Mouse (Mus musculus) embryonic facial prominence, embryonic 14.5 days (tissue): ENCODE results near the gene Tmc3. TPM values are rescaled to one million over a fixed set of nuclear protein-coding genes. Genes with fewer than 3 reads are reported as not detected.

ENCODE experiments used
- ATAC-seq: fragments of 200-750 bp; cut with Nextera tagmentation; 2 replicates; pipeline ENCODE4 v1.8.0; 2017; ENCODE audit warnings: low read depth, moderate number of reproducible peaks, moderate TSS enrichment
- DNase-seq: peaks from one replicate; pipeline ENCODE4 v3.0.0-alpha.2; 2015; ENCODE audit warnings: low spot score
- H3K27ac ChIP-seq: fragments of 300-500 bp; sonication (generic); replicated peaks from 2 replicates; pipeline ENCODE4 v1.5.1; 2014; ENCODE audit warnings: low read depth, mild to moderate bottlenecking, low read length, moderate library complexity
- H3K27me3 ChIP-seq: fragments of 300-500 bp; sonication (generic); replicated peaks from 2 replicates; pipeline ENCODE4 v1.6.1; 2014; ENCODE audit warnings: low read length; ENCODE audit not compliant: control insufficient read depth, insufficient read depth
- H3K36me3 ChIP-seq: fragments of 300-500 bp; sonication (generic); 2 replicates; pipeline ENCODE4 v1.6.1; 2014; ENCODE audit warnings: low read length, mixed read lengths; ENCODE audit not compliant: control insufficient read depth, insufficient read depth
- H3K4me1 ChIP-seq: fragments of 300-500 bp; sonication (generic); 2 replicates; pipeline ENCODE4 v1.6.1; 2014; ENCODE audit warnings: antibody characterized with exemption, low read length; ENCODE audit not compliant: control insufficient read depth, insufficient read depth
- H3K4me2 ChIP-seq: fragments of 300-500 bp; sonication (generic); 2 replicates; pipeline ENCODE4 v1.6.1; 2014; ENCODE audit warnings: low read depth, mild to moderate bottlenecking, low read length, moderate library complexity, mixed read lengths
- H3K4me3 ChIP-seq: fragments of 300-500 bp; sonication (generic); 2 replicates; pipeline ENCODE4 v1.5.1; 2014; ENCODE audit warnings: low read depth, mild to moderate bottlenecking, low read length
- H3K9ac ChIP-seq: fragments of 300-500 bp; sonication (generic); 2 replicates; pipeline ENCODE4 v1.6.1; 2014; ENCODE audit warnings: low read depth, mild to moderate bottlenecking, low read length, moderate library complexity, mixed read lengths
- H3K9me3 ChIP-seq: fragments of 300-500 bp; sonication (generic); 2 replicates; pipeline ENCODE4 v1.6.1; 2016; ENCODE audit warnings: low read length; ENCODE audit not compliant: control insufficient read depth
- WGBS: fragments of 180-500 bp; shearing (Covaris S2); extraction: QIAGEN DNeasy Blood & Tissue Kit; methylation state at CpG from one replicate; pipeline ENCODE4 v1.1.7; 2014; 5-methylcytosine and 5-hydroxymethylcytosine counted together
- polyA plus RNA-seq: library from polyadenylated mRNA; unstranded; fragments of >200 nt; fragmentation: Nextera tagmentation; extraction: Ambion mirVana; gene quantifications from 2 replicates; pipeline ENCODE4 v1.2.1, GENCODE M21; 2014

Tmc3 gene
- polyA plus RNA-seq, 1 experiment from 2014 or later, result 0.99 TPM

- no peak for ATAC-seq
- WGBS, result 95% methylated on average over 3 of the region's 3 CpGs
- Histone ChIP-seq H3K27me3 (no peaks in the 10 kb centered on the region), H3K27ac (no peak overlapping the region), H3K4me1 (no peaks in the 10 kb centered on the region), H3K9ac (no peak overlapping the region), H3K36me3 (no peaks in the 10 kb centered on the region), H3K4me3 (no peak overlapping the region), H3K4me2 (no peak overlapping the region), H3K9me3 (no peaks in the 10 kb centered on the region)
- DNase-seq, result no peak
Observed at GRCm38 (mm10) chr7:83661763-83662162, 77.0 kb downstream of the Tmc3 start.

DNA sequence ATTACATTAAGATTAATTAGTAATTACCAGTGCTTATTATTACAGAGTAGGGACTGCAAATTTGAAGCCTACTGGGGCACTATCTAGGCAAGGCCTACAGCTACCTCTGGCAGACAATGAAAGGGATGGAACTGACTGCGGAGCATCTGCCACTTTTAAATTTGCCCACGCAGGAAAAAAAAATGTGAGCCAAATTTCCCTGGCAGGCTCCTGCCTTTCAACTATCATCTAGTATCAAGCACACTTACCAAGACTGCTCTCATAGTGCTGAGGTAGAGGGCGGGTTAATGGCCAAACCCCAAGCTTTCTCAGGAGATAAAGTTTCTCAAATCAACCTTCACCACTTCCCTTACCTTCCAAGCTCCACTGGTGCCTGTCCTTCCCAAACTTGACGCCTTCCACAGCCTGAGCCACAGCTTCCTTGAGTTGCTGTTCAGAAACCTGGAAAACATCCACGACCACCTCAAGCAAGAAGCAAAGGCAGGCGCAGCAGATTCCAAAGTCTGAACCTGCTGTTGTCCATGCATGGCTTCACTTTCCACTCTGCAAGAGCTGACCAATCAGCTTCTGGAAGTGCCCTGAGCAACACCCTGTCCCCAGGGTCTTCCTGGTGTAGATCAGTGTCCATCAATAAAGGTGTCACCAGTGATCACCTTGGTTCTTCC, 78.1 kb downstream of the Tmc3 start:
- 82% methylated on average over 6 of the region's 6 CpGs for WGBS
- no peak overlapping the region for H3K9ac ChIP-seq
- H3K4me1 ChIP-seq, result no peaks in the 10 kb centered on the region
- H3K27ac ChIP-seq, result no peak overlapping the region
- H3K36me3 ChIP-seq, result no peaks in the 10 kb centered on the region
- ATAC-seq (no peak), DNase-seq (no peak)
- no peaks in the 10 kb centered on the region for H3K9me3 ChIP-seq
- no peaks in the 10 kb centered on the region for H3K27me3 ChIP-seq
- H3K4me3 ChIP-seq, result no peak overlapping the region
- H3K4me2 ChIP-seq, result no peak overlapping the region

DNA sequence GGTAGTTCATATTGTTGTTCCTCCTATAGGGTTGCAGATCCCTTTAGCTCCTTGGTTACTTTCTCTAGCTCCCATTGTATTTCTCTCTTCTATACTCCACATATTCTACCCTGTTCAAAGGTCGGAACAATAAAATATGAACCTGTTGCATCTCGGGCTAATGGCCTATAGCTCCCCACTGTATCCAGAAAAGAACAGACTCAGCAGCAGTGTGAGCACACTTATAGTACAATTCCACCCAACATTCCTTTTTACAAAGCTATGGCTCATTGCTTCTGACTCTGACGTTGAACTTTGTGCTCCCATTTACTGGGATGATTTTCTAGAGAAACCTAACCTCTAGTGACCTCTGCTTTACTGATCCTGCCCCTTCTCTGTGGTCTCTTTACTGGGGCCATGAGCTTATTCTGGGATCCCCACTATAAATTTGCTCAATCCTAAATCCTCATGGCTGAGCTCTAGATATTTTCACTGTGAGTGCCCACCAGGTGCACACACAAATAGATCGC, 81.4 kb downstream of the Tmc3 start:
- H3K27ac ChIP-seq, result no peak overlapping the region
- no peak for ATAC-seq
- no peak overlapping the region for H3K4me3 ChIP-seq
- no peaks in the 10 kb centered on the region for H3K9me3 ChIP-seq
- H3K9ac ChIP-seq, result no peak overlapping the region
- WGBS, result 89% methylated on average over 4 of the region's 4 CpGs
- H3K36me3 ChIP-seq, result no peaks in the 10 kb centered on the region
- H3K4me2 ChIP-seq, result no peak overlapping the region
- no peak for DNase-seq
- no peaks in the 10 kb centered on the region for H3K4me1 ChIP-seq
- no peaks in the 10 kb centered on the region for H3K27me3 ChIP-seq

DNA sequence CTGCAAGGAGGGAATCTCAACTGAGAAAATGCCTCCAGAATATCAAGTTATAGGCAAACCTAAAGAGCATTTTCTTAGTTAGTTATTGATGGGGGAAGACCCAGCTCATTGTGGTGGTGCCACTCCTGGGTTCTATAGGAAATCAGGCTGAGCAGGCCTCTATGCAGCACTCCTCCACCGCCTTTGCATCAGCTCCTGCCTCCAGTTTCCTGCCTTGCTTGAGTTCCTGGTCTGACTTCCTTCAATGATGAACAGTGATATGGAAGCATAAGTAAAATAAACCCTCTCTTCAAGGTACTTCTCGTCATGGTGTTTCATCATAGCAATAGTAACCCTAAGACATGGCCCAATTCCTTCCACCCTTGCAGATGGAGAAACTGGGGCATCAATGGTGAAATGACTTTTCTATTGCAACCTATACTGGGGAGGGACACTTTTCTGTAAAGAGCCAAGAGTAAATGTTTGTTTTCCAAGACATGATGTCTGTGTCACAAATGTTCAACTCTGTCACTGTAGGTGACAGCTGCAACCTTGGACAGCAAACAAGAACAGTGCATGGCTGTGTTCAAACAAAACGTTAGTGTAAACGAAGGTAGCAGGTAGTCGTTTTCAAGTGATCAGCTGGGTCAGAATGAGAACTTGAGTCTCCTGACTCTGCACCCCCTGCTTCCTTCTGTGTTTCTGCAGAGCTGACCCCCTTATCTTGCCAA, 83.4 kb downstream of the Tmc3 start:
- no peaks in the 10 kb centered on the region for H3K27me3 ChIP-seq
- ATAC-seq (no peak), DNase-seq (no peak)
- no peak overlapping the region for H3K27ac ChIP-seq
- no peak overlapping the region for H3K4me2 ChIP-seq
- H3K9ac ChIP-seq, result no peak overlapping the region
- no peaks in the 10 kb centered on the region for H3K4me1 ChIP-seq
- no peaks in the 10 kb centered on the region for H3K9me3 ChIP-seq
- no peaks in the 10 kb centered on the region for H3K36me3 ChIP-seq
- H3K4me3 ChIP-seq, result no peak overlapping the region
- WGBS, result 82% methylated on average over 5 of the region's 5 CpGs

GRCm38 (mm10) chr7:83668724-83669123, 84.0 kb downstream of the Tmc3 start:
- H3K27ac ChIP-seq, result no peak overlapping the region
- no peaks in the 10 kb centered on the region for H3K27me3 ChIP-seq
- 7% methylated on average over 1 of the region's 1 CpGs for WGBS
- no peaks in the 10 kb centered on the region for H3K9me3 ChIP-seq
- ATAC-seq (no peak), DNase-seq (peak; percentile 63)
- no peaks in the 10 kb centered on the region for H3K4me1 ChIP-seq
- H3K4me3 ChIP-seq, result no peak overlapping the region
- H3K9ac ChIP-seq, result no peak overlapping the region
- no peaks in the 10 kb centered on the region for H3K36me3 ChIP-seq
- H3K4me2 ChIP-seq, result no peak overlapping the region

DNA sequence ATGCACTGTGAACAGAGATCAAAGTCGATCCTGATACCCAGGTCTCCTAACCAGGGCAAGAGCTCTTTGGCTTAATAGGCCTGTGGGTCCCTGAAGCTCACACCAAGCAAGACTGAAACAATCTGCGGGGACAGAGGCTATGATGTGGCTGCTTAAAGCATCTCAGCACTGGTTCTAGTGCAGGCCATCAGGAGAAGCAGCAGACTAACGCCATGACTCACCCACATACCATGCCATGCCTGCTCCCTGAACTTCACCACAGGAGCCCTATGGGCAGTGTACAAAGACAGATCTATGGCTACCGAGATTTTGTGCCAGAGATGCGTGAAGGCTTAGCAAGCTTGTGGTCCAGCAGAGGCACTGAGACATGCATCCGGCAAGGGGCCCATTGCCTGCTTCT, 86.8 kb downstream of the Tmc3 start:
- Histone ChIP-seq H3K9ac (no peak overlapping the region), H3K4me2 (no peak overlapping the region), H3K4me3 (no peak overlapping the region), H3K36me3 (no peaks in the 10 kb centered on the region), H3K9me3 (no peaks in the 10 kb centered on the region), H3K4me1 (no peaks in the 10 kb centered on the region), H3K27ac (no peak overlapping the region), H3K27me3 (no peaks in the 10 kb centered on the region)
- DNase-seq (no peak), ATAC-seq (no peak)
- 79% methylated on average over 6 of the region's 6 CpGs for WGBS

Other genes with a start within 250 kb of the Tmc3 start
- 22.5 and 23.3 TPM in 2 replicates for gene Stard5, start 47.0 kb downstream of the Tmc3 start, polyA plus RNA-seq
- gene Il16, start 160.8 kb downstream of the Tmc3 start, polyA plus RNA-seq, result 6.0 and 7.2 TPM in 2 replicates
- gene Cfap161, start 210.0 kb downstream of the Tmc3 start, polyA plus RNA-seq, result 2.0 and 4.3 TPM in 2 replicates